Mouse (Mus musculus): ENCODE results near the gene Timm50.

Timm50 gene

GRCm38 (mm10) chr7:28311926-28312543 lies at the start of gene Timm50:
Gene Timm50 (minus strand): TSS chr7:28312072.
- DNase-seq = peak; percentile 98

- no peak for DNase-seq
Measured at GRCm38 (mm10) chr7:28360291-28360690, 48.4 kb upstream of the Timm50 start.

- DNase-seq = no peak
Measured at GRCm38 (mm10) chr7:28359854-28360253, 48.0 kb upstream of the Timm50 start.

- no peak for DNase-seq
Measured at GRCm38 (mm10) chr7:28358431-28358830, 46.6 kb upstream of the Timm50 start.

- peak; percentile 53 for DNase-seq
Measured at GRCm38 (mm10) chr7:28357984-28358383, 46.1 kb upstream of the Timm50 start.

- DNase-seq = peak; percentile 85
Measured at GRCm38 (mm10) chr7:28356981-28357380, 45.1 kb upstream of the Timm50 start.

GRCm38 (mm10) chr7:28355221-28355620 lies 43.3 kb upstream of the Timm50 start:
- DNase-seq = no peak

- DNase-seq = no peak
Measured at GRCm38 (mm10) chr7:28354596-28354995, 42.7 kb upstream of the Timm50 start.

GRCm38 (mm10) chr7:28354113-28354581 lies 42.3 kb upstream of the Timm50 start:
- DNase-seq = no peak

GRCm38 (mm10) chr7:28353267-28353666 lies 41.4 kb upstream of the Timm50 start:
- no peak for DNase-seq

- DNase-seq = no peak
Measured at GRCm38 (mm10) chr7:28351676-28352191, 39.9 kb upstream of the Timm50 start.

- peak; percentile 98 for DNase-seq
Measured at GRCm38 (mm10) chr7:28350155-28350883, 38.4 kb upstream of the Timm50 start, which contains the start of gene Rps16. Gene Rps16 (plus strand): TSS chr7:28350652.

GRCm38 (mm10) chr7:28348601-28349000 lies 36.7 kb upstream of the Timm50 start:
- no peak for DNase-seq

- DNase-seq = peak; percentile 37
Measured at GRCm38 (mm10) chr7:28347746-28348145, 35.9 kb upstream of the Timm50 start.

- peak; percentile 49 for DNase-seq
Measured at GRCm38 (mm10) chr7:28344637-28345036, 32.8 kb upstream of the Timm50 start.

GRCm38 (mm10) chr7:28341381-28341780 lies 29.5 kb upstream of the Timm50 start:
- no peak for DNase-seq

GRCm38 (mm10) chr7:28339213-28339917 lies 27.5 kb upstream of the Timm50 start:
- peak; percentile 74 for DNase-seq

- DNase-seq = peak; percentile 99
Measured at GRCm38 (mm10) chr7:28338108-28338998, 26.5 kb upstream of the Timm50 start, which contains the start of gene Supt5. Gene Supt5 (minus strand): TSS chr7:28338746.

GRCm38 (mm10) chr7:28335471-28335870 lies 23.6 kb upstream of the Timm50 start:
- no peak for DNase-seq

GRCm38 (mm10) chr7:28334534-28334933 lies 22.7 kb upstream of the Timm50 start:
- DNase-seq = no peak

GRCm38 (mm10) chr7:28328260-28328659 lies 16.4 kb upstream of the Timm50 start:
- no peak for DNase-seq

GRCm38 (mm10) chr7:28326457-28326856 lies 14.6 kb upstream of the Timm50 start:
- DNase-seq = no peak

Data from kidney, postnatal 14 days (tissue).